ENCODE assay signal across 8 mouse cellular contexts in the genomic region with DNA sequence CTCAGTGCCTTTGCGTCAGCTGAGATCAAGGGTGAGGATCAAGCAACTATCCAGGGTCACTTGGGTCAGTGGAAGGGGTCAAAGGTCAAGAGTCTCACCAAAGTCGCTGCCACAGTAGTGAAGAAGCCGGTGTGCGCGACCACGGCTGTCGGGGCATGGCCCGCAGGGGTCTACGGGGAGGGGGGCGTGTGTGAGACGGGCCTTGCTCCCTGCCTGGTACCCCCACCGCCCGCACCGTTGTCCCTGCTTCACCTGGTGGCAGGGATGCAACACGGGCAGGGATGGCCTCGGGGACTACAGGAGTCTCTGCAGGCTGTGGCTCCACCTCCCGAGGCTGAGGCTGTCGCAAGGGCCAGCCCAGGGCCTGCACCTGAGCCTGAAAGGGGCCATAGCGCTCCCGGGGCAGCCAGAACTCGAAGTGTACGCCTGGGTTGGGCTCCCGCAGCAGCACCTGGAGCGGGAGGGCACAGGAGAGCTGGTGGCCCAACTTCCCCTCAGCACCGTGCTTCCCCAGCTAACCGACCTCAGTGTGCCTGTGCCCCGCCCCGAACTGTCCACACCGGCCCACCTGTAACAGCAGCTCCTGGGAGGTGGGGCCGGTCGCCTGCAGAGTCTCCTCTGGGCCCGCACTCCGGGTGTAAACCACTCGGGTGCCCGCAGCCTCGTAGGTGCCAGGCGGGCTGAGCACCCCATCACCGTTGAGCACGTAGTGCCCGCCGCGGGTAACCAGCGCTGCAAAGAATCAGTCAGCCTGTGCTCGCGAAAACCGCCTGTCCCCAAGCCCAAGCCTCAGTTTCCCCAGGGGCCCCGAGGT. TPM values are rescaled to one million over a fixed set of nuclear protein-coding genes. Genes with fewer than 3 reads are reported as not detected.
DNase-seq lines count a peak whose midpoint lies in the region; ATAC-seq lines count a peak whose summit lies in the region.
"Had no signal": no experiment of that assay in that cellular context is flagged by ENCODE, and none has a peak within 500 bp of the region (broad histone marks: within the 10 kb centered on the region; RNA-seq: fewer than 3 reads in every experiment).

No protein-coding gene starts in this region.

- H3K4me2 ChIP-seq in hindbrain, embryonic 13.5 days: peak overlapping the region; percentile 51

- H3K9ac ChIP-seq in hindbrain, embryonic 13.5 days: 0 out of 2 replicates have a peak overlapping the region, but pooled peaks have one; percentile 24

- ATAC-seq in hindbrain, embryonic 13.5 days (ENCODE audit: low FRiP score): 0 out of 2 replicates have a peak, but pooled peaks have one; percentile 3

- WGBS in hindbrain, embryonic 13.5 days: 2% methylated on average over 47 of the region's 47 CpGs
- WGBS in midbrain, embryonic 10.5 days: 2% methylated on average over 47 of the region's 47 CpGs

- H3K4me3 ChIP-seq in hindbrain, embryonic 13.5 days: peak overlapping the region; percentile 31
- peak overlapping the region; percentile 52 for H3K4me3 ChIP-seq in midbrain, embryonic 10.5 days

- H3K36me3 ChIP-seq in hindbrain, embryonic 13.5 days: no peaks in the 10 kb centered on the region
- H3K36me3 ChIP-seq in midbrain, embryonic 10.5 days: no peaks in the 10 kb centered on the region

- peak; percentile 35 for DNase-seq in thymus, postnatal 4 days
- DNase-seq in thymus, postnatal 0 days (ENCODE audit: low spot score): no peak
- DNase-seq in midbrain, embryonic 10.5 days (ENCODE audit: low spot score): peak; percentile 47
- no peak for DNase-seq in adrenal gland, postnatal 4 days (ENCODE audit: low spot score in 2 of 2)
- no peak for DNase-seq in right cerebral cortex, postnatal 10 days (ENCODE audit: low spot score in 2 of 2)
- DNase-seq in right cerebral cortex, postnatal 4 days: no peak

- no peaks in the 10 kb centered on the region for H3K9me3 ChIP-seq in hindbrain, embryonic 13.5 days
- no peaks in the 10 kb centered on the region for H3K9me3 ChIP-seq in midbrain, embryonic 10.5 days (replicated peaks)

- no peak overlapping the region for H3K27ac ChIP-seq in hindbrain, embryonic 13.5 days
- H3K27ac ChIP-seq in midbrain, embryonic 10.5 days (replicated peaks): 0 out of 2 replicates have a peak overlapping the region, but pooled peaks have one; percentile 0

- H3K4me1 ChIP-seq in hindbrain, embryonic 13.5 days (replicated peaks): peaks cover 34% of the 10 kb centered on the region
- H3K4me1 ChIP-seq in midbrain, embryonic 10.5 days: peaks cover 49% of the 10 kb centered on the region

- peaks cover 79% of the 10 kb centered on the region for H3K27me3 ChIP-seq in hindbrain, embryonic 13.5 days
- peaks cover 83% of the 10 kb centered on the region for H3K27me3 ChIP-seq in midbrain, embryonic 10.5 days (ENCODE audit: low read depth, poor library complexity, severe bottlenecking)

RNA-seq across cellular contexts. Expression of gene Adamtsl5, which starts 6.5 kb away (rescaled TPM):
- 1.0 and 1.1 TPM in 2 replicates for polyA plus RNA-seq in thymus, postnatal 0 days (2015; fragmentation: Nextera tagmentation; extraction: Ambion mirVana)
- 0.42 and 0.66 TPM in 2 replicates for polyA plus RNA-seq in hindbrain, embryonic 13.5 days (2015; fragmentation: Nextera tagmentation; extraction: Ambion mirVana)
- 0.48 and 0.91 TPM in 2 replicates for polyA plus RNA-seq in midbrain, embryonic 10.5 days (2016; fragmentation: Nextera tagmentation; extraction: Ambion mirVana)
- 10 to 100 TPM; 12.8 to 13.2 TPM for total RNA-seq in adrenal gland, postnatal 4 days (2021)

RNA-seq across cellular contexts. Expression of gene Reep6, which starts 11.9 kb away (rescaled TPM):
- 0.26 and 0.30 TPM in 2 replicates for polyA plus RNA-seq in thymus, postnatal 0 days (2015; fragmentation: Nextera tagmentation; extraction: Ambion mirVana)
- polyA plus RNA-seq in hindbrain, embryonic 13.5 days (2015; fragmentation: Nextera tagmentation; extraction: Ambion mirVana): 3.1 and 3.5 TPM in 2 replicates
- 9.1 and 11.5 TPM in 2 replicates for polyA plus RNA-seq in midbrain, embryonic 10.5 days (2016; fragmentation: Nextera tagmentation; extraction: Ambion mirVana)
- 10 to 100 TPM; 13.1 to 26.7 TPM for total RNA-seq in adrenal gland, postnatal 4 days (2021)

RNA-seq across cellular contexts. Expression of gene Pcsk4, which starts 12.4 kb away (rescaled TPM):
- polyA plus RNA-seq in thymus, postnatal 0 days (2015; fragmentation: Nextera tagmentation; extraction: Ambion mirVana): 4.4 and 4.6 TPM in 2 replicates
- polyA plus RNA-seq in hindbrain, embryonic 13.5 days (2015; fragmentation: Nextera tagmentation; extraction: Ambion mirVana): 1.9 and 2.5 TPM in 2 replicates
- polyA plus RNA-seq in midbrain, embryonic 10.5 days (2016; fragmentation: Nextera tagmentation; extraction: Ambion mirVana): 3.3 and 4.2 TPM in 2 replicates
- total RNA-seq in adrenal gland, postnatal 4 days (2021): 1 to 10 TPM; 7.7 to 7.8 TPM

RNA-seq across cellular contexts. Expression of gene Plk5, which starts 14.6 kb away (rescaled TPM):
- 0.17 and 0.21 TPM in 2 replicates for polyA plus RNA-seq in thymus, postnatal 0 days (2015; fragmentation: Nextera tagmentation; extraction: Ambion mirVana)
- polyA plus RNA-seq in hindbrain, embryonic 13.5 days (2015; fragmentation: Nextera tagmentation; extraction: Ambion mirVana): 1.2 and 1.7 TPM in 2 replicates
- polyA plus RNA-seq in midbrain, embryonic 10.5 days (2016; fragmentation: Nextera tagmentation; extraction: Ambion mirVana): 0.12 and 0.32 TPM in 2 replicates
- under 1 TPM in 1 of 2 experiments, not detected in 1; 0.36 TPM for total RNA-seq in adrenal gland, postnatal 4 days (2021)
- total RNA-seq: hematopoietic stem cell, adult 5-6 weeks had no signal

RNA-seq across cellular contexts. Expression of gene 2310011J03Rik, which starts 21.4 kb away (rescaled TPM):
- polyA plus RNA-seq in thymus, postnatal 0 days (2015; fragmentation: Nextera tagmentation; extraction: Ambion mirVana): 72.7 and 81.1 TPM in 2 replicates
- 28.5 and 29.1 TPM in 2 replicates for polyA plus RNA-seq in hindbrain, embryonic 13.5 days (2015; fragmentation: Nextera tagmentation; extraction: Ambion mirVana)
- 57.3 TPM in 2 replicates for polyA plus RNA-seq in midbrain, embryonic 10.5 days (2016; fragmentation: Nextera tagmentation; extraction: Ambion mirVana)
- 10 to 100 TPM; 30.8 to 31.2 TPM for total RNA-seq in adrenal gland, postnatal 4 days (2021)

Comparison
In these comparisons a context has a peak if more than half of its experiments do, and no peak if none do; other contexts are left out.
1. DNase-seq: peak in thymus, postnatal 4 days (single experiment) and midbrain, embryonic 10.5 days (single experiment); none in thymus, postnatal 0 days (single experiment), adrenal gland, postnatal 4 days (0 of 2), right cerebral cortex, postnatal 10 days (0 of 2) and right cerebral cortex, postnatal 4 days (single experiment).